Mouse (Mus musculus): ENCODE results near the gene Eif5.

Eif5 gene

GRCm38 (mm10) chr12:111572406-111572805, 34.6 kb downstream of the Eif5 start:
- DNase-seq = peak; percentile 52 to 69

- peak; percentile 27 to 56 for DNase-seq
Measured at GRCm38 (mm10) chr12:111573315-111573714, 35.5 kb downstream of the Eif5 start.

DNA sequence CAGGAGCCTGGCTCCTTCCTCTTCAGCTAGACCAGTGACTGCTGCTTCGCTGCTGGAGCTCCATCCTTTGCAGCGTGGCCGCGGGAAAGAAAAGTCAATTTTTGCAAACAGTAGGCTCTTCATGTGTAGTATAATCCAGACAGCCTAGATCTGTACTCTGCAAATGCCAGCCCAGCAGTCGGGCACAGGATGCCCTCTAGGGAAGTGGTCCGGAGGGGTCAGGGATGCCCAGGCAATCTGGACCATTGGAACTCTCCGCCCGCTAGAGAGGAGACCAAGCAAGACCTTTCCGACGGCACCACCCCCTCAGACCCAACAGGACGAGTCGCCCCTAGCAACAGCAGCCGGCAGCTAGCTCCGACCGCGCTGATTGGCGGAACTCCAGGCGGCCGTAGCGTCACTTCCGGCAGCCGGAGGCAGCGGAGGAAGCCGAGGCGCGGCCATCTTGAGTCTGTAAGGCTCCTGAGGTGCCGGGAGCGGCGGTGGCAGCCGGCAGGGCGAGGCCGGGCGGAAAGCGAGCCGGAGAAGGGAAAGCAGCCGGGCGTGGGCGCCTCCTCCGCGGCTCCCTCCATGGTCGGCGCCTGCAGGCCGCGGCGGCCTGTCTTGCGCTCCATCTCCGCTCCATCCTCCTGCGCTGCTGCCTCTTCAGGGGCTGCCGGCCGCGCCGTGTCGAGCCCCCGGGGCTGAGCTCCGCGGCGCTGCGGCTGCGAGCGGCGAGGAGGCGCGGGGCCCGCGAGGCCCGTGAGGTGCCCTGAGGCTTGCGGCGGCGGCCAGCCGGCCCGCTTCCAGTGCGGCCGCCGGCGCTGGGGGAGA, 36.5 kb downstream of the Eif5 start, which contains the start of gene Mark3:
Gene Mark3, plus strand, starts transcription at position 450 of the 813 bp plus-strand sequence.
- peak; percentile 98 to 99 for DNase-seq

GRCm38 (mm10) chr12:111574887-111575838, 37.3 kb downstream of the Eif5 start:
- peak; percentile 60 to 74 for DNase-seq

- no peak for DNase-seq
Measured at GRCm38 (mm10) chr12:111583058-111583457, 45.2 kb downstream of the Eif5 start.

DNA sequence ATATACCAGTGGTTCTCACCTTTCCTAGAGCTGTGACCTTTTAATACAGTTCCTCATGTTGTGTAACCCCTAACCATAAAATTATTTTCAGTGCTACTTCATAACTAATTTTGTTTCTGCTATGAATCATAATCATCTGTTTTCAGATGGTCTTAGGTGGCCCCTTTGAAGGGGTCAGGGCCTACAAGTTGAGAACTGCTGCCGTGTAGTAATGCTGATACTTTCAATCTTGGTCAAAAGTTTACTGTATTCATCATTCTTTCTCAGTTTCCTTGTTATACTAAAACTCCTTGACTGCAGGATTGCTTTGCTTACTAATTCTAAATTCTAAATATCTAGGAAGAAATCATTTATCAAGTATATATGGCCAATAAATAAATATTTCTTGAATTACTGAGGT, 46.6 kb downstream of the Eif5 start:
- no peak for DNase-seq

DNA sequence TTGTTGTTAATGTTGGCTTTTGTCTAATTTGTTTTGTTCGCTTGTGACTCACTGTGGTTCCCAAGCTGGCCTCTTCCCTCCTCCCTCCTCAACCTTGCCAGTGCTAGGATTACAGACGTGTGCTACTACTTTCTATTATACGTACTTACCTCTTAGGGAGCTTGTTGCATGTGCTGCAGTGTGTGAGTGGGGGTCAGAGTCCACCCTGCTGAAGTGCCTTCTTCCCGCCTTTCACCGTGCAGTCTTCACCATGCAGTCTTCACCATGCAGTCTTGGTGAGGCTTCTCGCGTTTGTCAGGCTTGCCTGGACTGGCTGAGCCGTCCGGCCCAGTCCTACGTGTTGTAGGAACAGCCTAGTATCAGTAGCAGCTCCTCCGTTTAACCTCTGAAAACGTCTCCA, 49.4 kb downstream of the Eif5 start:
- DNase-seq = peak in 1 of 2 experiments; percentile 20

DNA sequence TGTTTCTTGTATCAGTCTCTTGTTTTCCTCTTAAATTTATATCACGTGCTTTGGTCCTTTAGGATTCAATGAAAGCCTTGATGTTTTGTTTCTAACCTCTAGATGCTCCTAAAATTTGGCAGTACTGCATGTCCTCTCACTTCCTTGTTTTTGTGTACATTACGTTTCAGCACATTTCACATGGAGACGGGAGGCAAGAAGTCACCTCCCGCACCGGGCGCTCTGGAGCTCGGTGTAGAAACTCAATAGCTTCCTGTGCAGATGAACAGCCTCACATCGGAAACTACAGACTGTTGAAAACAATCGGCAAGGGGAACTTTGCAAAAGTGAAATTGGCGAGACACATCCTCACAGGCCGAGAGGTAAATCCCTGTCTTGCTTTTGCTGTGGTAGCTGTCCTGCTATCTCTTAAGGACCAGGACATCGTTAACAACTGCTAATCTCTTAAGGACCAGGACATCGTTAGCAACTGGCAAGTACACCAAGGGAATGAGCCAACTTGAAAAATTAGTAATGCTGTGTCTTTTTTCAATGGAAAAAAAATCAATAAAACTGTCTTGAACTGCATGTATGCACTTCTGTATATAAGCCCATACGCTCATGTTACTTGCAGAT, 54.7 kb downstream of the Eif5 start:
- DNase-seq = peak in 1 of 2 experiments; percentile 13

DNA sequence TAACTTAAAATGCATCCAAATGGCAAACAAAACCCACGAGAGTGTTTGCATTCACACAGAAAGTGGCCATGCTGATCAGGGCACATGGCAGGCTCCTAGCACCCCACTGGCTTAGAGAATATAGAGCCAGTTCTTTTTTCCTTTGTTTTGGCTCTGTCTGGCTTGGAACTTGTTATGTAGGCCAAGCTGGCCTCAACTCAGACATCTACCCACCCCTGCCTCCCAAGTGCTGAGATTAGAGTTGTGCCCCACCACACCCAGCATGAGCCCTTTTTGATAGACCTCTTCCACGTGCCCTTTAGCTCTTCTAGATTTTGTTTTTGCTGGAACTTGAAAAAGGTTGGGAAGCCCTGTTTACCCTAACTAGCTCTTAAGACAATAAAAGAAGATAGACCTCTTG, 56.0 kb downstream of the Eif5 start:
- DNase-seq = no peak

Data from kidney, postnatal 4 days (tissue).